Mouse (Mus musculus): Measurements from ENCODE around the gene Ugt2b36. TPM values are rescaled to one million over a fixed set of nuclear protein-coding genes. Genes with fewer than 3 reads are reported as not detected.

Ugt2b36 gene
- total RNA-seq (2023), result not detected

DNA sequence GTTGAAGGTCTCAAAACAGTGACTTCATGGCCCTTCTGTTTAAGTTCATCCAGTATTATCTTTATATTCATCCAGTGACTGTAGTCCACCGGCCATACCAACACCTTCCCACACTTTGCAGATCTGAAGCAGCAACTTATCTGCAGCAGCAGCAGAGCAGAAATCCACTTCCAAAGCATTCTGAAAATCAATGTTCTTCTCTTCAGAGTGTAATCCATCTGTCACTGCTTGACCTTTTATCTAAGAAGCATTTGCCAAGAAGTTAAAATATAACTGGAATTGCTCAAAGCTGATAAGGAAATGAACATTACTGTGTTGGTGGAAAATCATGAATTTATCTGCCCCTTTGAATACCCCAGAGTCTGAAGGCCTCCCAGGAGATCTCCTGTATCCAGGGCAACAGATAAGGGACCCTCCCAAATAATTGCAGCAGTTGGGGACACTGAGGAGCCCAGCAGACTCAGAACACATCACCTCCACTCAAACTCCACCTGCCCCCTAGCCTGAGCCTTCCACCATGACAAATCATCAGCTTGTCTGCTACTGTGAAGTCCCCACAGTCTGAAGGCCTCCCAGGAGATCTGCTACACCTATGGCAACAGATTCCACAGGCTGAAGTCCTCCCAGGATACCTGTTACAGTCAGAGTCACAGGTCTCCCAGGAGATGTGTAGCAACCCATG lies at the start of gene Ugt2b36:
Ugt2b36 (minus strand) TSS at position 210 of the 682 bp plus-strand sequence.

DNA sequence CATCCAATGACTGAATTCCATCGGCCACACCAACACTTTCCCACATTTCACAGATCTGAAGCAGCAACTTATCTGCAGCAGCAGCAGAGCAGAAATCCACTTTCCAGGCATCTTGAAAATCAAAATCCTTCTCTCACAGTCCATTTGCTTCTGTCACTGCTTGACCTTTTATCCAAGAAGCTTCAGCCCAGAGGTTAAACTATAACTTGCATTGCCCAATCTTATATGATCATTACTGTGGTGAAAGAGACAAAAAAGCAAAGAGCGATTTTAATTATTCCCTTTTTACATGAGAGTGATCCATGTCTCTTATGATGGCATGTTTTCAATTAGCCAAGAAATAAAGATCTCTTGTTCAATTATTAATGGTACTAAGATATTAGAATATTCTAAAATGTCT lies 47.8 kb upstream of the Ugt2b36 start, which contains the start of gene Ugt2b5:
Ugt2b5 (minus strand) TSS at position 123 of the 400 bp plus-strand sequence.

Other genes with a start within 250 kb of the Ugt2b36 start
- not detected for gene Ugt2b34, start 185.6 kb downstream of the Ugt2b36 start, total RNA-seq (2023)
- not detected for gene Ugt2b1, start 166.0 kb downstream of the Ugt2b36 start, total RNA-seq (2023)
- not detected for gene Ugt2b35, start 91.7 kb downstream of the Ugt2b36 start, total RNA-seq (2023)
- gene Ugt2b5, start 47.8 kb upstream of the Ugt2b36 start, total RNA-seq (2023), result not detected
- not detected for gene Ugt2b37, start 162.2 kb upstream of the Ugt2b36 start, total RNA-seq (2023)
- not detected for gene Ugt2a3, start 244.6 kb upstream of the Ugt2b36 start, total RNA-seq (2023)